Comparison of ENCODE assay signal across 23 mouse cellular contexts in the genomic region with DNA sequence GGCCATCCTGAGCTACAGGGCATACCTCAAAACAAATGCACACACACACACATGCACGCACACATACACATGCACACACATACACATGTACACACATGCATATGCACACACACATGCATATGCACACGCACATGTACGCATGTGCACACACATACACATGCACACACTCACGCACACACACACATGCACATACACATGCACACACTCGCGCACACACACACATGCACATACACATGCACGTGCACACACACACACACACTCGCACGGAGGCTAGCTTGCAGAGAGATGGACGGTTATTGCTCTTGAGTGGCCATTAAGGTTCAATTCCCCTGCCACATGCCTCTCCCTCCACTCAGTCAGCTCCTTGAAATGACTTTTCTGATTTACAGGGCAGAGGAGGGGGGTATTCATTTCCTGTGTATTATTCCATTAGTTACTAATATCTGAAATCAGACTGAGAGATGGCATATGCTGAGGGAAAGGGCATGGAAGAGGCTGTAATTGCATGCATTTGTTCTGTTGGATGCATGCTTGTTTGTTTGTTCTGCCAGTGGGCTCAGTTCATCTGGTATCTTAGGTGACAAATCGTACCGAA.
A peak's percentile ranks its signal among the peaks of the same experiment; 100 is the strongest.
DNase-seq lines count a peak whose midpoint lies in the region; ATAC-seq and TF ChIP-seq lines count a peak whose summit lies in the region.
"Had no signal": no experiment of that assay in that cellular context is flagged by ENCODE, and none has a peak within 500 bp of the region (broad histone marks: within the 10 kb centered on the region; RNA-seq: fewer than 3 reads in every experiment).

No protein-coding gene starts in this region.

- peak; percentile 75 for DNase-seq in midbrain, embryonic 11.5 days (ENCODE audit: low spot score, missing footprints)
- DNase-seq in midbrain, embryonic 10.5 days (ENCODE audit: low spot score): no peak
- no peak for DNase-seq in MEL (ENCODE audit: low read depth, low spot score)
- no peak for DNase-seq in heart, embryonic 10.5 days (ENCODE audit: low spot score)
- DNase-seq: adrenal gland, adult 2 months; adrenal gland, postnatal 25 days; B cell, adult 2 months; cerebellum, adult 8-10 months; cerebellum, postnatal 14 days; embryo, embryonic 11 days; gastrocnemius, adult 2 months; gastrocnemius, postnatal 25 days; heart, postnatal 36 days had no signal

- H3K9me3 ChIP-seq in hindbrain, embryonic 13.5 days: peaks cover 9% of the 10 kb centered on the region; the same call in 1 of the 2 replicates
- peaks cover 6% of the 10 kb centered on the region; the same call in 1 of the 2 replicates for H3K9me3 ChIP-seq in hindbrain, embryonic 12.5 days (replicated peaks)
- H3K9me3 ChIP-seq in midbrain, embryonic 11.5 days (ENCODE audit: control insufficient read depth, low read length): no peaks in the 10 kb centered on the region
- H3K9me3 ChIP-seq in midbrain, embryonic 10.5 days (replicated peaks): peaks cover 7% of the 10 kb centered on the region; the same call in 1 of the 2 replicates
- H3K9me3 ChIP-seq in MEL (replicated peaks; ENCODE audit: insufficient read depth, low read length): no peaks in the 10 kb centered on the region
- 0 out of 2 replicates have a peak, but pooled peaks cover 6% of the 10 kb centered on the region for H3K9me3 ChIP-seq in neural tube, embryonic 15.5 days (replicated peaks)
- H3K9me3 ChIP-seq in heart, embryonic 10.5 days: no peaks in the 10 kb centered on the region
- H3K9me3 ChIP-seq: embryonic facial prominence, embryonic 15.5 days had no signal

- H3K4me1 ChIP-seq in hindbrain, embryonic 13.5 days (replicated peaks): no peaks in the 10 kb centered on the region
- H3K4me1 ChIP-seq in hindbrain, embryonic 12.5 days: no peaks in the 10 kb centered on the region
- H3K4me1 ChIP-seq in midbrain, embryonic 11.5 days (ENCODE audit: control insufficient read depth, insufficient read depth, low read length): no peaks in the 10 kb centered on the region
- no peaks in the 10 kb centered on the region for H3K4me1 ChIP-seq in midbrain, embryonic 10.5 days
- no peaks in the 10 kb centered on the region for H3K4me1 ChIP-seq in MEL (ENCODE audit: control insufficient read depth in 1 of 2, insufficient read depth in 2 of 2, low read length in 2 of 2)
- no peaks in the 10 kb centered on the region for H3K4me1 ChIP-seq in neural tube, embryonic 15.5 days
- H3K4me1 ChIP-seq in heart, embryonic 10.5 days: peaks cover 12% of the 10 kb centered on the region; the same call in 1 of the 2 replicates
- H3K4me1 ChIP-seq: embryonic facial prominence, embryonic 15.5 days; forebrain, embryonic 10.5 days had no signal

- ATAC-seq in hindbrain, embryonic 13.5 days (ENCODE audit: low FRiP score): 0 out of 2 replicates have a peak, but pooled peaks have one; percentile 57
- ATAC-seq in hindbrain, embryonic 12.5 days (ENCODE audit: low FRiP score): no peak
- no peak for ATAC-seq in midbrain, embryonic 11.5 days (ENCODE audit: low FRiP score)
- ATAC-seq in neural tube, embryonic 15.5 days (ENCODE audit: low FRiP score): 0 out of 2 replicates have a peak, but pooled peaks have one; percentile 21
- ATAC-seq: CD4-positive, CD25-positive, alpha-beta regulatory T cell, adult 4 months; forebrain, embryonic 14.5 days; hindbrain, postnatal 0 days had no signal

- TF ChIP-seq EP300 in MEL (IDR thresholded peaks at IDR 0.05; ENCODE audit: low read depth in 1 of 2, low read length in 2 of 2): no peak

- no peak overlapping the region for H3K4me3 ChIP-seq in hindbrain, embryonic 13.5 days
- H3K4me3 ChIP-seq in hindbrain, embryonic 12.5 days: no peak overlapping the region
- H3K4me3 ChIP-seq in midbrain, embryonic 11.5 days (ENCODE audit: low read depth, low read length): no peak overlapping the region
- no peak overlapping the region for H3K4me3 ChIP-seq in midbrain, embryonic 10.5 days
- no peak overlapping the region for H3K4me3 ChIP-seq in MEL (ENCODE audit: control insufficient read depth in 1 of 2, insufficient read depth in 1 of 2, low read depth in 2 of 2, low read length in 2 of 2)
- H3K4me3 ChIP-seq in neural tube, embryonic 15.5 days (replicated peaks): no peak overlapping the region
- H3K4me3 ChIP-seq in heart, embryonic 10.5 days: no peak overlapping the region
- H3K4me3 ChIP-seq: embryonic facial prominence, embryonic 15.5 days; erythroblast, embryonic 14.5 days; forebrain, embryonic 10.5 days; gastrocnemius, adult 2 months; heart, embryonic 13.5 days had no signal

- TF ChIP-seq POLR2A in MEL (IDR thresholded peaks at IDR 0.05; ENCODE audit: control insufficient read depth in 1 of 2, insufficient read depth in 1 of 2, low read depth in 1 of 2, low read length in 2 of 2, poor library complexity in 1 of 2): no peak

- no peak overlapping the region for H3K9ac ChIP-seq in hindbrain, embryonic 13.5 days
- no peak overlapping the region for H3K9ac ChIP-seq in hindbrain, embryonic 12.5 days
- no peak overlapping the region for H3K9ac ChIP-seq in midbrain, embryonic 11.5 days (ENCODE audit: low read length)
- H3K9ac ChIP-seq in MEL (ENCODE audit: control insufficient read depth, low read depth, low read length, poor library complexity, severe bottlenecking): no peak overlapping the region
- H3K9ac ChIP-seq in neural tube, embryonic 15.5 days (replicated peaks): no peak overlapping the region
- H3K9ac ChIP-seq: embryonic facial prominence, embryonic 15.5 days; heart, embryonic 13.5 days had no signal

- H3K79me2 ChIP-seq in MEL (ENCODE audit: control insufficient read depth, insufficient read depth, low read length, poor library complexity): no peaks in the 10 kb centered on the region

- TF ChIP-seq CTCF in MEL (IDR thresholded peaks at IDR 0.05 in 2 of 3, conservative IDR thresholded peaks at IDR 0.05 in 1 of 3; ENCODE audit: control insufficient read depth in 1 of 3, insufficient read depth in 1 of 3, low read depth in 2 of 3, low read length in 3 of 3, poor library complexity in 1 of 3, severe bottlenecking in 1 of 3): no peak

- no peaks in the 10 kb centered on the region for H3K36me3 ChIP-seq in hindbrain, embryonic 13.5 days
- H3K36me3 ChIP-seq in hindbrain, embryonic 12.5 days: no peaks in the 10 kb centered on the region
- H3K36me3 ChIP-seq in midbrain, embryonic 11.5 days (ENCODE audit: control insufficient read depth, insufficient read depth, low read length): no peaks in the 10 kb centered on the region
- no peaks in the 10 kb centered on the region for H3K36me3 ChIP-seq in midbrain, embryonic 10.5 days
- peaks cover 0 to 3% of the 10 kb centered on the region in 2 experiments; a peak in 1 of 4 replicates for H3K36me3 ChIP-seq in MEL (ENCODE audit: control insufficient read depth in 1 of 2, insufficient read depth in 2 of 2, low read length in 2 of 2)
- H3K36me3 ChIP-seq in neural tube, embryonic 15.5 days: no peaks in the 10 kb centered on the region
- H3K36me3 ChIP-seq in heart, embryonic 10.5 days: no peaks in the 10 kb centered on the region
- H3K36me3 ChIP-seq: embryonic facial prominence, embryonic 15.5 days; forebrain, embryonic 10.5 days; heart, embryonic 13.5 days had no signal

- WGBS in hindbrain, embryonic 13.5 days: 82% methylated on average over 12 of the region's 12 CpGs
- 90% methylated on average over 12 of the region's 12 CpGs for WGBS in hindbrain, embryonic 12.5 days
- WGBS in midbrain, embryonic 11.5 days: 93% methylated on average over 12 of the region's 12 CpGs
- 93% methylated on average over 12 of the region's 12 CpGs for WGBS in midbrain, embryonic 10.5 days
- WGBS in neural tube, embryonic 15.5 days: 78% methylated on average over 12 of the region's 12 CpGs
- WGBS in heart, embryonic 10.5 days: 90% methylated on average over 12 of the region's 12 CpGs

- no peak overlapping the region for H3K4me2 ChIP-seq in hindbrain, embryonic 13.5 days
- H3K4me2 ChIP-seq in hindbrain, embryonic 12.5 days (replicated peaks): no peak overlapping the region
- H3K4me2 ChIP-seq in midbrain, embryonic 11.5 days: no peak overlapping the region
- no peak overlapping the region for H3K4me2 ChIP-seq in neural tube, embryonic 15.5 days
- H3K4me2 ChIP-seq: embryonic facial prominence, embryonic 15.5 days; heart, embryonic 13.5 days had no signal

- no peak for TF ChIP-seq RAD21 in MEL (IDR thresholded peaks at IDR 0.05; ENCODE audit: low read depth, low read length)

- 0 out of 2 replicates have a peak overlapping the region, but pooled peaks have one; percentile 35 for H3K27ac ChIP-seq in hindbrain, embryonic 13.5 days
- H3K27ac ChIP-seq in hindbrain, embryonic 12.5 days: no peak overlapping the region
- no peak overlapping the region for H3K27ac ChIP-seq in midbrain, embryonic 11.5 days (ENCODE audit: low read depth, low read length)
- H3K27ac ChIP-seq in midbrain, embryonic 10.5 days (replicated peaks): no peak overlapping the region
- no peak overlapping the region for H3K27ac ChIP-seq in MEL (ENCODE audit: control insufficient read depth, low read depth, low read length)
- H3K27ac ChIP-seq in neural tube, embryonic 15.5 days (replicated peaks): no peak overlapping the region
- no peak overlapping the region for H3K27ac ChIP-seq in heart, embryonic 10.5 days
- H3K27ac ChIP-seq: embryonic facial prominence, embryonic 15.5 days; forebrain, embryonic 10.5 days; gastrocnemius, adult 2 months; heart, embryonic 13.5 days; hindbrain, postnatal 0 days had no signal

- no peaks in the 10 kb centered on the region for H3K27me3 ChIP-seq in hindbrain, embryonic 13.5 days
- H3K27me3 ChIP-seq in hindbrain, embryonic 12.5 days: no peaks in the 10 kb centered on the region
- H3K27me3 ChIP-seq in midbrain, embryonic 11.5 days (ENCODE audit: control insufficient read depth, insufficient read depth, low read length): no peaks in the 10 kb centered on the region
- no peaks in the 10 kb centered on the region for H3K27me3 ChIP-seq in midbrain, embryonic 10.5 days (ENCODE audit: low read depth, poor library complexity, severe bottlenecking)
- no peaks in the 10 kb centered on the region for H3K27me3 ChIP-seq in MEL (ENCODE audit: control insufficient read depth in 1 of 2, insufficient read depth in 2 of 2, low read length in 2 of 2)
- H3K27me3 ChIP-seq in neural tube, embryonic 15.5 days (replicated peaks): no peaks in the 10 kb centered on the region
- no peaks in the 10 kb centered on the region for H3K27me3 ChIP-seq in heart, embryonic 10.5 days (ENCODE audit: insufficient read depth, poor library complexity, severe bottlenecking)
- H3K27me3 ChIP-seq: embryonic facial prominence, embryonic 15.5 days; heart, embryonic 13.5 days had no signal

TF ChIP-seq in MEL, 35 proteins besides CTCF, POLR2A, EP300 and RAD21:
- peak; percentile 17; the same call in 1 of the 2 replicates for TF ChIP-seq POLR2AphosphoS5 (IDR thresholded peaks at IDR 0.05; ENCODE audit: borderline replicate concordance, low read depth, low read length)
- TF ChIP-seq MAX (IDR thresholded peaks at IDR 0.05; ENCODE audit: low read length): no peak

Comparison
In these comparisons a context has a peak if more than half of its experiments do, and no peak if none do; other contexts are left out.
1. ATAC-seq: peak in hindbrain, embryonic 13.5 days (single experiment) and neural tube, embryonic 15.5 days (single experiment); none in hindbrain, embryonic 12.5 days (single experiment) and midbrain, embryonic 11.5 days (single experiment).